Mouse (Mus musculus) kidney, postnatal 4 days (tissue): Measurements from ENCODE around the gene Mark2.

ENCODE experiments used
- DNase-seq, 2 experiments: peaks; one replicate each; pipeline ENCODE4 v3.0.0; 2021; ENCODE audit warnings: mixed read lengths in 2 of 2

The Mark2 gene

DNA sequence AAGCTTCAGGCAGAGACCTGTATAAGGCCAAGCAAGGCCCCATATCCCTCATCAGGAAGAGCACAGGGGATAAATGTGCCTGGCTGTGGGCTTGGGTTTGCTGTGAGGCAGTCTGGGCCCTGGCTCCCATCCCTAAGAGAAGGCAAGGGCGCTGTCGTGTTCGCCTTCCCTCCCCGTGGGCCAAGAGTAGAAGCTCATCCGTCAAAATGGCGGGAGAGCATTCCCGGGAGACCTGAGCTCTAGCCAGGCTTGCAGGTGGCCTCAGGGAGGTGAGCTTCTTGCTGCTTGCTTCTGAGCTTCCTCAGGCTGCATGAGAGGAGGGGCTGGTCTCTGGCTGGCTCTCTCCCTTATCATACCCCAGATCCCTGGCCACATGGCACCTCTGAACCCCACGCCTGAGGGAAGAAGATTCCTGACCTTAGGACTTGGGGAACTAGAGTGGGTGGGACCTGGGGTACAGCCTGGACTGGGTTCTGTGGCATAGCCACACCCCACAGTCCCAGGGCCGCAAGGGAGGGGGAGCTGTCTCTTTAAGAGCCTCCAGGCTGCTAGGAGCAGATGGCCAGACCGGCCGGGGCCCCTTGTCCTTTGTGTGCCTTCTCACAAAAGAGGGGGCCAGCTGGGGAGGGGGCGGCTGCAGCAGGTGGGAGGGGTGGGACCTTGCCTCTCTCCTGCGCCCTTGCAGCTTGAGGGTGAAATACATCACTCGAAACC lies 76.0 kb downstream of the Mark2 start:
- peak in 1 of 2 experiments; percentile 47 for DNase-seq

DNA sequence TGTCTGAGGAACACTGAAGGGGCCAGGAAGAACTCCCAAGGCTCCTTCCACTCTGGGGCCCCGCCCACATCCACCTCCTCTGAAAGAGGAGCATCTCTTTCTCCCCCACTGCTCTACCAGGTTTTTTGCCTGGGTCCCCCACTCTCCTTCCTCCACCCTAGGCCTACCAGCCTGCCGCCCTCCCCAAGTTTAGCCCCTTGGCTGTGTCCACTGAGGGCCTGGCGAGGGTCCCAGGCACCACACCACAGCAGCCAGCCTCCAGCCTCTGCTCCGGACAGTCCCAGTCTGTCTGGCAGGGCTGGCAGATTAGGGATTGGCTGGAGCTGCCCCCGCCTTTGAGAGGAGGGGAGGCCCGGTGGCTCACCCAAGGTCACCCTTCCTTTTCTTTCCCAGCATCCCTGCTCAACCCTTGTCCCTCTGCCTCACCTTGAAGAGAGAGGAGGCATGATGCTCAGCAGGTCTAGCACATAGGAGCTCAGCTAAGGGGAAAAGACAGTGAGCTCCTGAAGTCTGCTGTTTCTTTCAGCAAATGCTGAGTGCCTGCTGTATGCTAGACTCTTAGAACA lies 76.8 kb downstream of the Mark2 start:
- DNase-seq: peak in 1 of 2 experiments; percentile 57

DNA sequence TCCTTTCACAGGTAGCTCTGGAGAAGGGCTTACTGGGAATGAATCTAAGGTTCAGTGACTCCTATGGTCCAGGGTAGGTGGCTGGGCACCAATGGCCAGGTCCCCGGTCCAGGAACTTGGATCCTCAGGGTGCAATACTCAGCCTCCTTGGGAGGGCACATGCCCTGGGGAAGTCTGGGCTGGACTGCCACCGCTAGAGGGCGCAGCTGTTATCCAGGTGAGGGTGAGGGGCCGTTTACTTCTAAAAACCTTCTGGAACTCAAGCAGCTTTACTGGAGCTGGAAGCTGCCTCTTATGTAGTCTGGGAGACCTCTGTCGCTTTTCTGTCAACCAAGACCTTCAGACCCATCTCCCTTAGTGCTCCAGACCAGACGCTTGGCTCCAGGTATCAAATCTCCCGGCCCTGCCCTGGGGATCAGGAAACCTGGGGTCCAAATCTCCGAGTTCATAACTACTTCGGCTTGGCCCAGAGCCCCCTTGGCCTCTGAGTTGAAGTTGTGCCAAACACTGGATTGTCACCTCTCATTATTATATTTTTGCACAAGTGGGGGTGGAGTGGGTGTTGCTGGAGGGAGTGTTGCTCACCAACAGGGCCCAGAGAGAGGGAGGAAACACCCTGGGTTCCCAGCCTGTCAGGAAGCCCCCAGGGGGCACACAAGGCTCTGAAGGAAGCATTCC lies 77.4 kb downstream of the Mark2 start:
- DNase-seq: peak; percentile 91

DNA sequence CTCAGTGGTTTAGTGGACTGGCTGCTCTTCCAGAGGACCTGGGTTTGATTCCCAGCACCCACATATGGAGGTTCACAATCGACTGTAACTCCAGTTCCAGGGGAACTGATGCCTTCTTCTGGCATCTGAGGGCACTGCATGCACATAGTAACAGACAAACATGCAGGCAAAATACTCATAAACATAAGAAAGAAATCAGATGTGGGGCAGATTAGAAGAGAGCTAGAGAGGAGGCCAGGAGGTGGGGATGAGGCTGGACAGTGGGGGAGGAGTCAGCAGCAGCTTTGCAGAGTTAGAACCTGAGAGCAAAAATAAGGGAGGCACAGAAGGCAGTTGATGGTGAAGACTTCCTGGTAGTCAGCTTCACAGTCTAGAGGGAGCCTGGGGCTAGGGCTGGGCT lies 79.1 kb downstream of the Mark2 start:
- no peak for DNase-seq

GRCm38 (mm10) chr19:7261964-7262363 lies 79.7 kb downstream of the Mark2 start:
- DNase-seq: no peak

GRCm38 (mm10) chr19:7261476-7261875 lies 80.2 kb downstream of the Mark2 start:
- DNase-seq: no peak

DNA sequence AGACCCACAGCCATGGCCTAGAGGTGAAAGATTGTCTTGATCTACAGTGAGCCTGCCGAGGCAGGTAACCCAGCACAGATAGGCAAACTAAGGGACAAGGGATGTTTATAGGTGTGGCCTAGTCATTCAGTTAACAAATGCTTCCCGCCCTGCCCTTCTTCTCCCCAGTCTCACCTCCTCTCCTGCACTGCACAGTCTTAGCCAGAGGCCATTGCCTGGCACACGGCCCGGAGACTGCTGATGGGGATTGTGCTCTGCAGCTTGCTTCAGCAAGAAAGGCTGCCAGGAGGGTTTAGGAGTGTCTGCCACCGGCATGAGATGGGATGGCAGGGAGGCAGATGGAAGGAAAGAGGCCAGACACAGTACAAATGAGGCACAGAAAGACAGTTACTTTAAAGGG lies 83.8 kb downstream of the Mark2 start:
- DNase-seq: no peak

GRCm38 (mm10) chr19:7246021-7246420 lies 95.6 kb downstream of the Mark2 start:
- no peak for DNase-seq

GRCm38 (mm10) chr19:7240782-7241690 lies 100.6 kb downstream of the Mark2 start, which contains the start of gene Naa40:
Gene Naa40, minus strand, starts transcription at chr19:7241183.
- peak; percentile 96 to 97 for DNase-seq

GRCm38 (mm10) chr19:7240291-7240690 lies 101.4 kb downstream of the Mark2 start:
- DNase-seq: peak in 1 of 2 experiments; percentile 47

- DNase-seq: no peak
Measured at GRCm38 (mm10) chr19:7239574-7239973, 102.1 kb downstream of the Mark2 start.

DNA sequence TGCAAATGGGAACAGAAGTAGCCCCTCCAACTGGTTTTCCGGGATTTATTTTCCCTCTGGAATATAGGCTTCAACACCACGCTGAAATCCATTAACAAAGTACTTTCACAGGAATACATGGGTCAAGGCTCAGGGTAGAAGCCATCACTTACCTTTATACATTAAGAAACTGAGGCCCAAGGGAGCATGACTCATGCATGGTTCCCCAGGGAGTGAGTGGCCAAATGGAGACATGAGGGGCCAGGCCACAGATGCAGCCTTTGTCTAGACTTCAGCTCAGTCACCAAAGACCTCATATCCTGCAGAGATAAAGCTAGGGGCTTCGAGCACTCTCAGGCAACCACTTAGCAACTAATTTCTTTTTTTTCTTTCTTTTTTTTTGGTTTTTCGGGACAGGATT lies 104.9 kb downstream of the Mark2 start:
- DNase-seq: no peak

DNA sequence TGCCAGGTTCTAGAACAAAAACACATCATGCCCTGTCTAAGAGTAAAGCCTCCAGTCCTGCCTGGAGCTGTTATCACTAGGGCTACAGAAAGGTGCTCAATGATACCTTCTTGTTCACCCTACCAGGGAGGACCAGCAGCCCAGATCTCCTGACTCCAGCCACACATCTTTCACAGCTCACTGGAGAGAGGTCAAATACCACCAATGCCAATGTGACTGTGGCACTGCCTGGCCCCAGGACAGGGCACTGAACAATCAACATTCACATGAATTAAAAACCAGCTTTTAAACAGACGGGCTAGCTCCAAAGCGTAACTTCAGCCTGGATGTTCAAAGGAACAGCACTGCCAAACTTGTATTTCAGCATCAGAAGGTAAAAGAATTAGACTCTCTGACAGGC lies 105.6 kb downstream of the Mark2 start:
- DNase-seq: no peak

DNA sequence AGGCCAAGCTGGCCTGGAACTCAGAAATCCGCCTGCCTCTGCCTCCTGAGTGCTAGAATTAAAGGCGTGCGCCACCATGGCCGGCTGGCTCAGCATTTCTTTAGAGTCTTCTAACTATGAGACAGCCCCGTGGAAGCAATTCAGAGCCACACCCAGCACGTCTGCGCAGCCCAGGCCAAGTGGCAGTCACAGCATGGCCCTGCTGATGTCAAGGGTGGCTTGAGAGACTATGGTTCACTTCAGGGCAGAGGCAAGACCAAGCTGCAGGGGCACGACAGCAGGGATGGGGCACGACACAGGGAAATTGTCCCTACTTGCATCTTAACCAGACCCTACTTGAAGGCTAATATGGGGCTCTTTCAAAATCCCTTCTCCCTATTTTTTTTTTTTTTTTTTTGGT lies 106.2 kb downstream of the Mark2 start:
- DNase-seq: no peak

- DNase-seq: peak; percentile 82 to 85
Measured at GRCm38 (mm10) chr19:7234537-7235221, 107.0 kb downstream of the Mark2 start.

DNA sequence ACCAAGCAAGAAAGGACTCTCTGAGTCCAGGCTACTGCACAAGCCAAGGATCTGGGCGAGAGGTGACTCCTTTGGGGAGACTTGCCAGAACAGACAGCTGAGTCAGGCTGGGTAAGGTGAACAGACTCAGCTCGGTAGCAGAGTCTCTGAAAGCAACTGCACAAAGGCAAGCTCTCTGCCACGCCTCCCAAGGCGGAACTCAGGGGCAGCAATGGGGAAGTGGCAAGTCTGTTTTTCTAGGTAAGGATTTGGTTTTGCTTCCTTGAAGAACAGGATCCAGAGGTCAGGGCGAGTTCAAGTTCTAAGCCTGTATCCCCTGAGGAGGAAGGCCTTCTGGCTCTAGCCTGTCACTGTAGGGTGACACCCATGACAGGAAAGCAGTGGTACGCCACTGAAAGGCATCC lies 115.1 kb downstream of the Mark2 start:
- DNase-seq: no peak
